Mouse (Mus musculus): ENCODE results near the gene Glce. TPM values are rescaled to one million over a fixed set of nuclear protein-coding genes. Genes with fewer than 3 reads are reported as not detected.

The Glce gene
- polyA plus RNA-seq (2015; fragmentation: Nextera tagmentation; extraction: Ambion mirVana) = 25.5 and 27.2 TPM in 2 replicates

GRCm38 (mm10) chr9:62122508-62123215, at the start of gene Glce:
Gene Glce, minus strand, starts transcription at chr9:62122655.
- under 1% methylated on average over 51 of the region's 51 CpGs for WGBS
- ATAC-seq (ENCODE audit: insufficient read depth, low FRiP score) = peak; percentile 99
- Histone ChIP-seq H3K4me3 (replicated peaks; ENCODE audit: low read length) (peak within 1 kb of the TSS; percentile 93), H3K27me3 (ENCODE audit: control insufficient read depth, insufficient read depth, low read length) (no peaks in the 10 kb centered on the region), H3K4me1 (ENCODE audit: control insufficient read depth, insufficient read depth, low read length) (no peaks in the 10 kb centered on the region), H3K36me3 (ENCODE audit: control insufficient read depth, insufficient read depth, low read length) (no peaks in the 10 kb centered on the region), H3K27ac (ENCODE audit: low read length) (peak within 1 kb of the TSS; percentile 90), H3K9me3 (replicated peaks; ENCODE audit: control insufficient read depth, low read length) (no peaks in the 10 kb centered on the region), H3K4me2 (ENCODE audit: low read depth, low read length) (peak within 1 kb of the TSS; percentile 96), H3K9ac (ENCODE audit: low read length) (peak within 1 kb of the TSS; percentile 95)

GRCm38 (mm10) chr9:62172239-62172638, 49.8 kb upstream of the Glce start:
- H3K27me3 ChIP-seq (ENCODE audit: control insufficient read depth, insufficient read depth, low read length) = no peaks in the 10 kb centered on the region
- H3K9me3 ChIP-seq (replicated peaks; ENCODE audit: control insufficient read depth, low read length) = no peaks in the 10 kb centered on the region
- H3K4me2 ChIP-seq (ENCODE audit: low read depth, low read length) = no peak overlapping the region
- no peaks in the 10 kb centered on the region for H3K36me3 ChIP-seq (ENCODE audit: control insufficient read depth, insufficient read depth, low read length)
- no peaks in the 10 kb centered on the region for H3K4me1 ChIP-seq (ENCODE audit: control insufficient read depth, insufficient read depth, low read length)
- H3K27ac ChIP-seq (ENCODE audit: low read length) = no peak overlapping the region
- no peak overlapping the region for H3K4me3 ChIP-seq (replicated peaks; ENCODE audit: low read length)
- H3K9ac ChIP-seq (ENCODE audit: low read length) = no peak overlapping the region
- no peak for ATAC-seq (ENCODE audit: insufficient read depth, low FRiP score)
- 57% methylated on average over 3 of the region's 3 CpGs for WGBS

- WGBS = 91% methylated on average over 2 of the region's 2 CpGs
- Histone ChIP-seq H3K27me3 (ENCODE audit: control insufficient read depth, insufficient read depth, low read length) (no peaks in the 10 kb centered on the region), H3K27ac (ENCODE audit: low read length) (no peak overlapping the region), H3K4me2 (ENCODE audit: low read depth, low read length) (no peak overlapping the region), H3K4me1 (ENCODE audit: control insufficient read depth, insufficient read depth, low read length) (no peaks in the 10 kb centered on the region), H3K36me3 (ENCODE audit: control insufficient read depth, insufficient read depth, low read length) (no peaks in the 10 kb centered on the region), H3K9ac (ENCODE audit: low read length) (no peak overlapping the region), H3K9me3 (replicated peaks; ENCODE audit: control insufficient read depth, low read length) (no peaks in the 10 kb centered on the region), H3K4me3 (replicated peaks; ENCODE audit: low read length) (no peak overlapping the region)
- ATAC-seq (ENCODE audit: insufficient read depth, low FRiP score) = no peak
Observed at GRCm38 (mm10) chr9:62170921-62171320, 48.5 kb upstream of the Glce start.

DNA sequence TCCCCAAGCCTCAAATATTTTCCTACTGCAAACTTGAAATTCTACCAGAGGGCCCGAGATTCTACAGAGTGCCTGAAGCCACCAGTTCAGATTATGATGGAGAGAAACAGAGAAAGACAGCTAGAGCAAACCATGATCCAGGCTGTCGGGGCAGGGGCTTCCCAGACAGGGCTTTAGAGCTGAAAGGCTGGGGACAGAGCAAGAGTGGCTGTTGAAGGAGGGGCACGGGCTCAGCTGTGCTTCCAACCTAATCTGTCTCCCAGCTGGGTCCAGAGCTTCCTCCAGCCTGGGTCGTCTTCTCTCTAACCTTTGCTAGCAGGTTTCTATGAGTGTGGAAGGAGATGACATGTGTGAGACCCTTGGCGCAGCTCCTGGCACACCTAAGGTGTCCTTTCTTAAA, 44.2 kb upstream of the Glce start:
- Histone ChIP-seq H3K27me3 (ENCODE audit: control insufficient read depth, insufficient read depth, low read length) (no peaks in the 10 kb centered on the region), H3K4me1 (ENCODE audit: control insufficient read depth, insufficient read depth, low read length) (no peaks in the 10 kb centered on the region), H3K27ac (ENCODE audit: low read length) (no peak overlapping the region), H3K4me2 (ENCODE audit: low read depth, low read length) (no peak overlapping the region), H3K9me3 (replicated peaks; ENCODE audit: control insufficient read depth, low read length) (no peaks in the 10 kb centered on the region), H3K36me3 (ENCODE audit: control insufficient read depth, insufficient read depth, low read length) (no peaks in the 10 kb centered on the region), H3K4me3 (replicated peaks; ENCODE audit: low read length) (no peak overlapping the region), H3K9ac (ENCODE audit: low read length) (no peak overlapping the region)
- ATAC-seq (ENCODE audit: insufficient read depth, low FRiP score) = no peak
- 59% methylated on average over 5 of the region's 5 CpGs for WGBS

DNA sequence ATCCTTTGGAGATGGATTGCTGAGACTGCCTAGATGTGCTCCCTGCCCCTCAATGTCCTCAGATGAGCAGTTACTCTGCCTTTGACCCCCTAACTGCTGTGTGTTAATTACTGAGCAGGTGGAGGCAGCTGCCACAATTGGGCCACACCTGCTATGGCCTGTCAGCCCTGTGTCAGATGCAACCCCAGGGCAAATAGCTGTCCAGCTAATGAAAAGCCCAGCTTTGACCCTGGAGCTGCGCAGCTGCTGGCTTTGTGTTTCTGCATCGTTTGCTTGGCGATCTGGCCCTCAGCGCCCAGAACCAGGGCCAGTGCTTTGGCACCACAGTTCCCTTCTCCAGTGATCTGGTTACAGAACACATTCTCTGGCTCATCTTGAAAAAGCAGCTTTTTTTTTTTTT, 43.7 kb upstream of the Glce start:
- Histone ChIP-seq H3K36me3 (ENCODE audit: control insufficient read depth, insufficient read depth, low read length) (no peaks in the 10 kb centered on the region), H3K4me2 (ENCODE audit: low read depth, low read length) (no peak overlapping the region), H3K9me3 (replicated peaks; ENCODE audit: control insufficient read depth, low read length) (no peaks in the 10 kb centered on the region), H3K4me3 (replicated peaks; ENCODE audit: low read length) (no peak overlapping the region), H3K9ac (ENCODE audit: low read length) (no peak overlapping the region), H3K27ac (ENCODE audit: low read length) (no peak overlapping the region), H3K27me3 (ENCODE audit: control insufficient read depth, insufficient read depth, low read length) (no peaks in the 10 kb centered on the region), H3K4me1 (ENCODE audit: control insufficient read depth, insufficient read depth, low read length) (no peaks in the 10 kb centered on the region)
- 46% methylated on average over 4 of the region's 4 CpGs for WGBS
- ATAC-seq (ENCODE audit: insufficient read depth, low FRiP score) = no peak

GRCm38 (mm10) chr9:62162889-62163291, 40.4 kb upstream of the Glce start:
- no peak overlapping the region for H3K27ac ChIP-seq (ENCODE audit: low read length)
- no peak overlapping the region for H3K4me2 ChIP-seq (ENCODE audit: low read depth, low read length)
- H3K36me3 ChIP-seq (ENCODE audit: control insufficient read depth, insufficient read depth, low read length) = no peaks in the 10 kb centered on the region
- 54% methylated on average over 4 of the region's 4 CpGs for whole genome bisulfite sequencing
- H3K4me3 ChIP-seq (replicated peaks; ENCODE audit: low read length) = no peak overlapping the region
- no peak overlapping the region for H3K9ac ChIP-seq (ENCODE audit: low read length)
- ATAC-seq (ENCODE audit: insufficient read depth, low FRiP score) = no peak
- H3K9me3 ChIP-seq (replicated peaks; ENCODE audit: control insufficient read depth, low read length) = no peaks in the 10 kb centered on the region
- H3K4me1 ChIP-seq (ENCODE audit: control insufficient read depth, insufficient read depth, low read length) = no peaks in the 10 kb centered on the region
- H3K27me3 ChIP-seq (ENCODE audit: control insufficient read depth, insufficient read depth, low read length) = no peaks in the 10 kb centered on the region

DNA sequence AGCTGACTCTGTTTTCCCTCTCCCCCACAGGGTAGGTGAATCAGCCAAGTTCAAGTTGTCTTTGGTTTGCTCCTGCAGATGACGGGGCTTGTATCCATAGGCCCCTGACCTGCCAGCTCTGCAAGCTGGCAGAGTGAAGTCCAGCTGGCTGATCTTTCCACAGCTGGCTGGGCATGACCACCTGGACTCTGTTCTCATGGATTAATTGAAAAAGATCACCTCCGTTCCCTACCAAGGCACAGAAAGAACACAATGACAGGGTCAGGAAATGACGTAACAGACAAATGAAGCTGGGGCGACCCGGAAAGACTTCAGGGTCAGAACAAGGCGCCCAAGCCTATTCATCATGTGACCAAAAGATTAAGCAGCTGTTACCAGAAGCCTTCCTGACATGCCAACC, 38.3 kb upstream of the Glce start:
- Histone ChIP-seq H3K9me3 (replicated peaks; ENCODE audit: control insufficient read depth, low read length) (no peaks in the 10 kb centered on the region), H3K9ac (ENCODE audit: low read length) (no peak overlapping the region), H3K4me2 (ENCODE audit: low read depth, low read length) (no peak overlapping the region), H3K27me3 (ENCODE audit: control insufficient read depth, insufficient read depth, low read length) (no peaks in the 10 kb centered on the region), H3K27ac (ENCODE audit: low read length) (no peak overlapping the region), H3K4me1 (ENCODE audit: control insufficient read depth, insufficient read depth, low read length) (no peaks in the 10 kb centered on the region), H3K4me3 (replicated peaks; ENCODE audit: low read length) (no peak overlapping the region), H3K36me3 (ENCODE audit: control insufficient read depth, insufficient read depth, low read length) (no peaks in the 10 kb centered on the region)
- WGBS = 44% methylated on average over 6 of the region's 6 CpGs
- ATAC-seq (ENCODE audit: insufficient read depth, low FRiP score) = no peak

GRCm38 (mm10) chr9:62158746-62159145, 36.3 kb upstream of the Glce start:
- Histone ChIP-seq H3K4me3 (replicated peaks; ENCODE audit: low read length) (no peak overlapping the region), H3K4me1 (ENCODE audit: control insufficient read depth, insufficient read depth, low read length) (no peaks in the 10 kb centered on the region), H3K9me3 (replicated peaks; ENCODE audit: control insufficient read depth, low read length) (no peaks in the 10 kb centered on the region), H3K27ac (ENCODE audit: low read length) (no peak overlapping the region), H3K36me3 (ENCODE audit: control insufficient read depth, insufficient read depth, low read length) (no peaks in the 10 kb centered on the region), H3K27me3 (ENCODE audit: control insufficient read depth, insufficient read depth, low read length) (no peaks in the 10 kb centered on the region), H3K9ac (ENCODE audit: low read length) (no peak overlapping the region), H3K4me2 (ENCODE audit: low read depth, low read length) (no peak overlapping the region)
- WGBS = 85% methylated on average over 4 of the region's 4 CpGs
- no peak for ATAC-seq (ENCODE audit: insufficient read depth, low FRiP score)

DNA sequence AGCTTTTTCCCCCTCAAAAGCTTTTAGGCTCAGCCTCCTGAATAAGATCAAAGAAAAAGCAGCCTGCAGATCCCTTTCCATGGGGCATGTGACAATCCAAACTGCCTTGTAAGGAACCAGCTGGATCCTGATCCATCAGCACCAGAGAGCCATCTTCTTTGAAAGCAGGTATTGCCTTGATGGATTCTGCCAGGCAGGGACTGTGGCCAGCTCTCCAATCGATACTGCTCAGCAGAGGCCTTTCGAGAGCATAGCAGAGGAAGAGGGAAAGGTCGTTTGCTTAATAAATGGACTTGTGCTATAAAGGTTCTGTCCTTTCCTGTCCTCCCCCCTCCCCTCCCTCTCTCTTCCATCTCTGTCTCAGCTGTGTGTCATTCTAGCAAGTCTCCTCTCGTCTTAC, 33.4 kb upstream of the Glce start:
- WGBS = 31% methylated on average over 4 of the region's 4 CpGs
- H3K4me3 ChIP-seq (replicated peaks; ENCODE audit: low read length) = no peak overlapping the region
- H3K27me3 ChIP-seq (ENCODE audit: control insufficient read depth, insufficient read depth, low read length) = no peaks in the 10 kb centered on the region
- H3K9me3 ChIP-seq (replicated peaks; ENCODE audit: control insufficient read depth, low read length) = no peaks in the 10 kb centered on the region
- no peak overlapping the region for H3K9ac ChIP-seq (ENCODE audit: low read length)
- no peak overlapping the region for H3K4me2 ChIP-seq (ENCODE audit: low read depth, low read length)
- no peaks in the 10 kb centered on the region for H3K4me1 ChIP-seq (ENCODE audit: control insufficient read depth, insufficient read depth, low read length)
- ATAC-seq (ENCODE audit: insufficient read depth, low FRiP score) = no peak
- H3K36me3 ChIP-seq (ENCODE audit: control insufficient read depth, insufficient read depth, low read length) = no peaks in the 10 kb centered on the region
- no peak overlapping the region for H3K27ac ChIP-seq (ENCODE audit: low read length)
